Mouse (Mus musculus) cortical plate, adult 2 months (tissue): ENCODE data around the gene Olfr938.

Experiments used
- CTCF ChIP-seq: fragments of 200-500 bp; IDR thresholded peaks from 2 replicates; pipeline ENCODE4 v1.5.1; 2011; ENCODE audit warnings: mild to moderate bottlenecking, control low read depth, low read length; ENCODE audit not compliant: insufficient read depth; ENCODE audit errors: extremely low read depth
- POLR2A ChIP-seq: fragments of 200-500 bp; IDR thresholded peaks from 2 replicates; pipeline ENCODE4 v1.6.1; 2011; ENCODE audit warnings: mild to moderate bottlenecking, low read length, control low read depth; ENCODE audit not compliant: insufficient read depth; ENCODE audit errors: extremely low read depth

- TF ChIP-seq POLR2A, result no peak
- TF ChIP-seq CTCF, result no peak
Measured at GRCm38 (mm10) chr9:39064851-39065250, 13.8 kb downstream of the Olfr938 start, which contains the start of gene Olfr937.
